Mouse (Mus musculus) spleen, postnatal 14 days (tissue): Measurements from ENCODE around the gene Atxn7.

Experiments used
- DNase-seq, 2 experiments: peaks; one replicate each; pipeline ENCODE4 v3.0.0; 2021 to 2022; ENCODE audit warnings: low spot score in 2 of 2

Gene Atxn7

GRCm38 (mm10) chr14:14120230-14121096, 159.2 kb downstream of the Atxn7 start, which contains the start of gene Psmd6:
TSS of gene Psmd6 (minus strand) at chr14:14120984.
- DNase-seq, result peak; percentile 82 to 91
